Comparison of ENCODE assay signal across 7 mouse cellular contexts in the genomic region with DNA sequence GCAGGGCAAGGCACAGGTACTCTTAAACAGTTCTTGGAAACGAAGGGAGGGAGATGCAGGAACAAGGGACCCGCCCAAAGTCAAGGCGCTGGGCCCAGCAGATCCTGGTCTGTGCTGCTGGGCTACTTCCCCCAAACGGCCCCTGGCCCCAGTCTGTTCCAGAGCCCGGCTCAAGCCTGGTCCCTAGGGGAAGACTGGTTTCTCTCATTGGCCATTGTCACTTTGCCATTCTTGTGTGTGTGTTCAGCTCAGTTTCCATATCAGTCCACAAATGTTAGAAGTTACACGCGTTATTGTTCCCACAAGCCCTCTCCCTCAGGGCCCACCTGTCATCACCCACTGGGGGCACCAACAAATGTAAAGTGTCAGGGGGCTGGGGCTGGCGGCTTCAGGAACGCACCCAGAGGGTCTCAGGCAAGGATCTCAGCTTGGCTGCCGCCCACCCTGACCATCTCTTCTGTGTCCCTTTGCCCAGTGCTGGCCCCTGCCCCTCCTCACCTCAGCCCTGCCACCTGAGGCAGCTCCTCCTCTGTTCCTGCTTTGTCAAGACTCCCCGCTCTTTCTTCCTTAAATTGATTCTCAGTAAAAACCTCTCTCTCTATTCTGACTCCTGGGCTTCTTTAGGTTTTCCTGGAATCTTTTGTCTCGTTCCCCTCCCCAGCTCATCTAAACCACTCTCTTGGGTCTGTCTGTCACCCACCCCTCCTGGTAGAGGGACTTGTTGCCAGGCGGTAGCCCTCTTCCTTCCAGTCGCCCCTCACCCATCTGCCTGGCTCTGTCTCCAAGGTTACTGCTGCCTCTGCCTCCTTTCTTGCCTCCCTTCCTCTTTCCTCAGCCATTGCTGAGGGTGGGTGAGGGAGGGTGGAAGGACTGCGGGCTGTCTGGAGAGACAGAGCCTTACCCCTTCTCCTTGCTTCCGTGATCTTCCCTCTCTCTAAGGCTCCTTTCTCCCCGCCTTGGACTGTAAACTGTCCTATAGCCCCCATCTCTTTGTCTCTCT.
DNase-seq lines count a peak whose midpoint lies in the region; ATAC-seq lines count a peak whose summit lies in the region.

No protein-coding gene starts in this region.

- 35% methylated on average over 17 of the region's 17 CpGs for WGBS in liver, embryonic 11.5 days

- H3K27me3 ChIP-seq in liver, embryonic 11.5 days (replicated peaks; ENCODE audit: control insufficient read depth, insufficient read depth, low read length), result peaks cover 10% of the 10 kb centered on the region

- no peaks in the 10 kb centered on the region for H3K36me3 ChIP-seq in liver, embryonic 11.5 days (ENCODE audit: control insufficient read depth, insufficient read depth, low read length)

- peak; percentile 52; the same call in 1 of the 2 replicates for ATAC-seq in frontal cortex, adult (ENCODE audit: low TSS enrichment)
- ATAC-seq in liver, embryonic 11.5 days (replicated peaks; ENCODE audit: low FRiP score), result no peak

- H3K9ac ChIP-seq in liver, embryonic 11.5 days (ENCODE audit: low read depth, low read length), result peak overlapping the region; percentile 12

- DNase-seq in A20 (ENCODE audit: low read depth, low spot score), result peak; percentile 16
- DNase-seq in MN1 (ENCODE audit: low spot score), result peak; percentile 14
- no peak for DNase-seq in liver, embryonic 11.5 days (ENCODE audit: low spot score)
- peak; percentile 42 for DNase-seq in right cerebral cortex, postnatal 25 days
- DNase-seq in urinary bladder, postnatal 14 days (ENCODE audit: low spot score), result no peak
- DNase-seq in adrenal gland, adult 2 months, result no peak

- no peaks in the 10 kb centered on the region for H3K9me3 ChIP-seq in liver, embryonic 11.5 days (ENCODE audit: control insufficient read depth, low read length)

- peak overlapping the region; percentile 52 for H3K4me2 ChIP-seq in liver, embryonic 11.5 days

- no peak overlapping the region for H3K27ac ChIP-seq in liver, embryonic 11.5 days (ENCODE audit: low read depth, low read length)

- H3K4me3 ChIP-seq in liver, embryonic 11.5 days (ENCODE audit: low read depth, low read length), result peak overlapping the region; percentile 21

- H3K4me1 ChIP-seq in liver, embryonic 11.5 days (replicated peaks; ENCODE audit: control insufficient read depth, insufficient read depth, low read length), result no peaks in the 10 kb centered on the region; the same call in 1 of the 2 replicates

Comparison
In these comparisons a context has a peak if more than half of its experiments do, and no peak if none do; other contexts are left out.
1. DNase-seq: peak in A20 (single experiment), MN1 (single experiment) and right cerebral cortex, postnatal 25 days (single experiment); none in liver, embryonic 11.5 days (single experiment), urinary bladder, postnatal 14 days (single experiment) and adrenal gland, adult 2 months (single experiment).